Mouse (Mus musculus) thymus, adult 2 months (tissue): Measurements from ENCODE around the gene Gm20388.

Source experiments
- CTCF ChIP-seq: fragments of 200-500 bp; IDR thresholded peaks from 2 replicates; pipeline ENCODE4 v1.5.1; 2012; ENCODE audit warnings: mild to moderate bottlenecking, control low read depth, low read length, moderate library complexity, borderline replicate concordance; ENCODE audit not compliant: control insufficient read depth, poor library complexity, insufficient read depth; ENCODE audit errors: extremely low read depth
- POLR2A ChIP-seq: fragments of 200-500 bp; IDR thresholded peaks from 2 replicates; pipeline ENCODE4 v1.6.1; 2012; ENCODE audit warnings: mild to moderate bottlenecking, low read length, control low read depth, moderate library complexity; ENCODE audit not compliant: control insufficient read depth, poor library complexity, insufficient read depth; ENCODE audit errors: extremely low read depth

DNA sequence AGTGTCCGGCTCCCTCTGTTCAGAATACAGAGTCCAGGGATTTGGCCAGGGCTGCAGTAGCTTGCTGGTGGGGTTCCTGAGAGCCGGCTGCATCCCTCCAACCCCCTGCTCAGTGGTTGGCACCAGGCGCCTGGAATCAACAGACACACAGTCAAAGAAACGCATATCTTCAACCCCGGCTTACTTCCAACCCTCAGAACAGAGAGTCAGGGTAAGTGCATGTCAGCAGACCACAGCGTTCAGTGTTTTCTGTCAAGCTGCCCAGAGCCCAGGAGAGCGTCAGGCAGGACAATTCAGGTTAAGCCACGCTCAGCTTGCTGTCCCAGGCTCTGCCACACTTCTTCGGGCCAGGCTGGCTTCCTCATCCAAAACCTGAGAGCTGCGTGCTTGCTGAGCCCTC is 1770.8 kb downstream of the Gm20388 start:
- TF ChIP-seq POLR2A (no peak), CTCF (no peak)
